Mouse (Mus musculus): Measurements from ENCODE around the gene Bcl11a. TPM values are rescaled to one million over a fixed set of nuclear protein-coding genes. Genes with fewer than 3 reads are reported as not detected.

Gene Bcl11a
- polyA plus RNA-seq, 1 experiment, result 4.9 TPM

DNA sequence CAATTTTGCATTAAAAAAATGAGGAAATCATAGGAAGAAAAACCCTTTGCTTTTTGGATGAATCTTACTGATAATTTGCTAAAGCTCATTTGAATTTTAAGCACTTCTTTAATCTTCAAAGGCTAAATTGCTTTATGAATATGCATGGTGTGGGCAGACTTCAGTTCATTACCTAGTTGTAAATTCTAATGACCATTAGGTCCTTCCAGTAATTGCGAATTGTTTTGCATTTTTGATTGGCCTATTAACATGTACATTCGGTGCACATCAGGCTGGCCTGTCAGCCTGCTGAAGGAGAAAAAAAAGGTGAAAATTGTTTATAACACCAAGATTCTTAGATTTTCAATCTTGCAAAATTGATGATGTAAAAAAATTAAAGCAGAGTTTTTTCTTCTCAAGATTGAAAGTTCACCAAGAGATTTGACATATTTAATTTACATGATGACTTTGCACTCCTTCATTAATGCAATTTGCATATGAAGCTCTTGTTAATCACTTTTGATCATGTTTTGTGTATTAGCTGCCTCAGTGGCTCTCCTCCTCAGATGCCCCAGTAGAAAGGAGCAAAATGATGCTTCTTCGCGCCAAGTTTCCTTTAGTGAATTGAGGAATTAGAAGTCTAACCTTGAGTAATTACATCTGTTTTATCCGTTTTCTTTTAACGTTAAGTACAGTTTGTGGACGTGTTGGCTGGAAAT is 17.9 kb downstream of the Bcl11a start:
- Histone ChIP-seq H3K9me3 (ENCODE audit: control insufficient read depth, low read length) (no peaks in the 10 kb centered on the region), H3K36me3 (ENCODE audit: control insufficient read depth) (peaks cover 85% of the 10 kb centered on the region), H3K27me3 (ENCODE audit: control insufficient read depth) (no peaks in the 10 kb centered on the region), H3K4me1 (ENCODE audit: control insufficient read depth) (peaks cover 83% of the 10 kb centered on the region), H3K4me3 (replicated peaks) (no peak overlapping the region)
- no peak for TF ChIP-seq GATA1 (IDR thresholded peaks at IDR 0.05; ENCODE audit: low read length)
- no peak for TF ChIP-seq TAL1 (IDR thresholded peaks at IDR 0.05; ENCODE audit: low read length)

DNA sequence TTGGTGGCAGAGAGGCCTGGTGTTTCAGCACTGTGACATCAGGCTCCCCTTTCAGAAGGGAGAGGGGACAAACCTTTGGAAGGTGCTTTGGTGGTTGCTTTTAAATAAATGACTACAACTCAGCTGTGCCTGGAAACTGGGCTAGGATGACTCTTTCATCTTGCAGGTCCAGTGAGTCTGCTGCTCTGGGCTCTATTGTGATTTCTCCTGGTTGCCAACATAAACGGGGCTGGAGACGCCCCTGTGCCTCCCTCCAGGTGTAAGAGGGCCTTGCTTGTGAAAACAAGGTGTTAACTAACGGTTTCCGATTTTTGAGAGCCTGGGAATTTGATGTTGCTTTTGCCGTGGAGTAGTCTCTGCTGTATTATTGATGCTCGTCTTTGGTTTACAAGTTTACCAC is 18.6 kb downstream of the Bcl11a start:
- H3K4me1 ChIP-seq (ENCODE audit: control insufficient read depth), result peaks cover 88% of the 10 kb centered on the region
- peaks cover 84% of the 10 kb centered on the region for H3K36me3 ChIP-seq (ENCODE audit: control insufficient read depth)
- TF ChIP-seq TAL1 (IDR thresholded peaks at IDR 0.05; ENCODE audit: low read length) (no peak), GATA1 (IDR thresholded peaks at IDR 0.05; ENCODE audit: low read length) (no peak)
- no peak overlapping the region for H3K4me3 ChIP-seq (replicated peaks)
- no peaks in the 10 kb centered on the region for H3K9me3 ChIP-seq (ENCODE audit: control insufficient read depth, low read length)
- no peaks in the 10 kb centered on the region for H3K27me3 ChIP-seq (ENCODE audit: control insufficient read depth)

DNA sequence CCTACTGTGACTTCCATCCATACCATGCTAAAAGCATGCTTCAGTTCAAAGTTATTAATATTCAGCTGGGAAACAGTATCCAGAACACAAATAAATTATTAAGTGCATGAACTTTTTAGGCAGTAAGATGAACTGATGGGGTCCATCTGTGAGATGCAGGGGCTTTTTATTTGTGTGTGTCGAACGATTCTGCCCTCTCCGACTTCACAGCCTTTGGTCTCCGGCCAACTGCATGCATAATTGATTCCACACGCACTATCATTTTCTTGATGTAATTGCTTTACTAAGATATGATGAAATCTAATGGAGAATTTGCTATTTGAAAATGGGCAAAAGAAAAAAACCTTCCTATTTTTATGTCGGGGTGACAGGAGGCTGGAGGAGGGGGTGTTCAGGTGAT is 19.2 kb downstream of the Bcl11a start:
- peaks cover 89% of the 10 kb centered on the region for H3K4me1 ChIP-seq (ENCODE audit: control insufficient read depth)
- peaks cover 85% of the 10 kb centered on the region for H3K36me3 ChIP-seq (ENCODE audit: control insufficient read depth)
- H3K4me3 ChIP-seq (replicated peaks), result no peak overlapping the region
- TF ChIP-seq TAL1 (IDR thresholded peaks at IDR 0.05; ENCODE audit: low read length) (no peak), GATA1 (IDR thresholded peaks at IDR 0.05; ENCODE audit: low read length) (no peak)
- no peaks in the 10 kb centered on the region for H3K9me3 ChIP-seq (ENCODE audit: control insufficient read depth, low read length)
- H3K27me3 ChIP-seq (ENCODE audit: control insufficient read depth), result no peaks in the 10 kb centered on the region

DNA sequence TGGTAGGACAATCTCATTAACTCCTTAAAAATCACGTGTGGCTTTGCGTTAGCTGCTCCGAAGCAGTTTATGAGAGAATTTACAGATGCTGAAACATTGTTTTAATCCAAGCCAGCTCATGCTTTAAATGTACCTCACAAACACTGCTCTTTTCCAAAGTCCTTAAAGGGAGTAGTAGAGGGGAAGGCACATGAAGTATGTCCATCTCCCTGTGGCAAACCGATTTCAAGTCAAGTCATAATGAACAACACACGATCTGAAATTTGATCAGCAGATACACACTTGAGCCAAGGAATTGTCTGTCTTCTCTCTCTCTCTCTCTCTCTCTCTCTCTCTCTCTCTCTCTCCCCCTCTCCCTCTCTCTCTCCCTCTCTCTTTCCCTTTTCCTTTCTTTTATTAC is 20.2 kb downstream of the Bcl11a start:
- no peak overlapping the region for H3K4me3 ChIP-seq (replicated peaks)
- no peaks in the 10 kb centered on the region for H3K27me3 ChIP-seq (ENCODE audit: control insufficient read depth)
- peaks cover 86% of the 10 kb centered on the region for H3K36me3 ChIP-seq (ENCODE audit: control insufficient read depth)
- TF ChIP-seq TAL1 (IDR thresholded peaks at IDR 0.05; ENCODE audit: low read length), result no peak
- no peak for TF ChIP-seq GATA1 (IDR thresholded peaks at IDR 0.05; ENCODE audit: low read length)
- peaks cover 93% of the 10 kb centered on the region for H3K4me1 ChIP-seq (ENCODE audit: control insufficient read depth)
- H3K9me3 ChIP-seq (ENCODE audit: control insufficient read depth, low read length), result no peaks in the 10 kb centered on the region

DNA sequence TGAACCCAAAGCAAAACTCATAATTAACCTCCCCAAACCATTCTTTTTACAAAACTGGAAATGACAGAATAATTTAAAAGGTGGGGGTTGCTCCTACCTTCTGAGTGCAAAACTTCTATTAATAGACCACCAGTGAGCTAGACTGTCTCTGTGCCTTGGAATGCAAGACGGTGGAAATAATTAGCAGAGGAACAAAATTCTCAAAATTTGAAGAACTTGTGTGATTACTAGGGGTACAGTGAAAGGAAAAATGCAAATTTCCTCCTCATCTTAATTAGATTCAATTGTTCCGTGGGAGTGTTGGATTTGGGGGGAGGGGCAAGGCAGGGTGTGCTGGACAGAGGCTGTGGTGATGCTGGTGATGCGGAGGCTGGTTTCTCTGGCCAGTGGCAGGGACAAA is 20.8 kb downstream of the Bcl11a start:
- TF ChIP-seq GATA1 (IDR thresholded peaks at IDR 0.05; ENCODE audit: low read length) (no peak), TAL1 (IDR thresholded peaks at IDR 0.05; ENCODE audit: low read length) (no peak)
- Histone ChIP-seq H3K27me3 (ENCODE audit: control insufficient read depth) (no peaks in the 10 kb centered on the region), H3K4me1 (ENCODE audit: control insufficient read depth) (peaks cover 94% of the 10 kb centered on the region), H3K9me3 (ENCODE audit: control insufficient read depth, low read length) (no peaks in the 10 kb centered on the region), H3K36me3 (ENCODE audit: control insufficient read depth) (peaks cover 86% of the 10 kb centered on the region), H3K4me3 (replicated peaks) (no peak overlapping the region)

DNA sequence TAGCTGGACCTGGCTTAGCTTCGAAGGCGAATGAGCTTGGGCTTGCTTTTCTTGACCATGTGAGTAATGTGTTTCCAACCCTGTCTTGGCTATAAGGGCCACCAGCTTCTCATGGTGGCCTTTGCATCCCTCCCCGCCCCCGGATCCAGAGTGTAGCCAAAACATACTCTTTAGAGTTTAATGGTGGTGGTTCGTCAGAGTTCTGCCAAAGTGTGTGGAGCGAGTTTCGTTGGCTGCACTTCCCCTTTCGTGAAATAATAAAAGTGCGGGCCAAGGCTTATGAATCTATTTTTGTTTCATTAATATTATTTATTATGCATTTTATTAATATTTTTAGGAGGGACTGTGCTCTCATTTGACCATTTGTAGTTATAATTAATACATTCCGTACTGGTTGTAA is 21.4 kb downstream of the Bcl11a start:
- H3K4me1 ChIP-seq (ENCODE audit: control insufficient read depth), result peaks cover 91% of the 10 kb centered on the region
- no peak overlapping the region for H3K4me3 ChIP-seq (replicated peaks)
- H3K36me3 ChIP-seq (ENCODE audit: control insufficient read depth), result peaks cover 84% of the 10 kb centered on the region
- TF ChIP-seq TAL1 (IDR thresholded peaks at IDR 0.05; ENCODE audit: low read length) (no peak), GATA1 (IDR thresholded peaks at IDR 0.05; ENCODE audit: low read length) (no peak)
- H3K9me3 ChIP-seq (ENCODE audit: control insufficient read depth, low read length), result no peaks in the 10 kb centered on the region
- H3K27me3 ChIP-seq (ENCODE audit: control insufficient read depth), result no peaks in the 10 kb centered on the region

DNA sequence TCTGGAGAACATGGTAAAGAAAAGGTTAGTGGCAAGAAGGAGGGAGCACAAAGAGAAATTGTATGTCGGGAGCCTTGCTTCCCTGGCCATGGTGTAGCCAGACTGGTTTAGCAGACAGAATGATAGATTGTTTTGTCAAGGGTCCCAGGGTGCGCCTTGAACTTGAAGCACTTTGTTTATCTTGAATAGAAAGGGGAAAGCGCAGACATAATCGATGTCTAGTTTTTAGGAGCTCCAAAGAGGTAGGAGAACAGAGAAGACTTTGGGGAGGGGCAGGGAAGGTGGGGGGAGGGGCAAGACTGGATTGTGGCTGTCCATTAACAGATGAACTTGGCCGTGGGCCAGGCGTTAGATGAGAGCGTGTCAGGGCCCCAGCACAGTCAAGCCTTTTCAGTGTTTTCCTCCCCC is 22.0 kb downstream of the Bcl11a start:
- Histone ChIP-seq H3K4me1 (ENCODE audit: control insufficient read depth) (peaks cover 88% of the 10 kb centered on the region), H3K36me3 (ENCODE audit: control insufficient read depth) (peaks cover 84% of the 10 kb centered on the region), H3K27me3 (ENCODE audit: control insufficient read depth) (no peaks in the 10 kb centered on the region), H3K4me3 (replicated peaks) (peak overlapping the region; percentile 28), H3K9me3 (ENCODE audit: control insufficient read depth, low read length) (no peaks in the 10 kb centered on the region)
- no peak for TF ChIP-seq GATA1 (IDR thresholded peaks at IDR 0.05; ENCODE audit: low read length)
- no peak for TF ChIP-seq TAL1 (IDR thresholded peaks at IDR 0.05; ENCODE audit: low read length)

DNA sequence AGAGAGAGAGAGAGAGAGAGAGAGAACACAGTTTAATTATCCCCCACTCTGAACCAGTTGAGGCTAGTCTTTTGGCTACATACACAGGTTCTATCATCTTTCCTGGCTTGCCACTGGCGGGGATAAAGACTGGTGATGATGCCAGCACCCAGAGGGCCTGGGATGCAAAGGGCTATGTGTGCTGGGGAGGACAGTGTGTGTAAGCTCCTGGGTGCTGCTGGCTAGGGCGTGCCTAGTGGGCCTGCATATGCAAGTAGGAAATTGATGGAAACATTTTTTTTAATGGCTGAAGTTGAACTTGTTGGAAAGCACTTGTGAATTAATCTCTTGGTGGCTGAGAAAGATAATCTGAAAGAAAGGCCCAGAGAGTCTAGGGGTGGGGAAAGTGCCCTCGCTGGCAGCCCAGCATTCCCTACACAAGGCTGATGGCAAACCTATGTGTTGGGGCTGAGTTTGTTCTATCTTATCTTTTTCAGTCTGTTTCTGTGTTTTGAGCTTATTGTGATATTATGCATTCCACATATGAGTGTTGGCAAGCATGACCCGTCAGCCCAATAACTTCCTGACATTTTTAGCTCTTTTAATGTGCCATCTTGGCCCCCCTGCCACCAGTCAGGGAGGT is 22.7 kb downstream of the Bcl11a start:
- Histone ChIP-seq H3K36me3 (ENCODE audit: control insufficient read depth) (peaks cover 84% of the 10 kb centered on the region), H3K4me1 (ENCODE audit: control insufficient read depth) (peaks cover 82% of the 10 kb centered on the region), H3K9me3 (ENCODE audit: control insufficient read depth, low read length) (no peaks in the 10 kb centered on the region), H3K4me3 (replicated peaks) (peak overlapping the region; percentile 14), H3K27me3 (ENCODE audit: control insufficient read depth) (no peaks in the 10 kb centered on the region)
- TF ChIP-seq GATA1 (IDR thresholded peaks at IDR 0.05; ENCODE audit: low read length) (no peak), TAL1 (IDR thresholded peaks at IDR 0.05; ENCODE audit: low read length) (no peak)

DNA sequence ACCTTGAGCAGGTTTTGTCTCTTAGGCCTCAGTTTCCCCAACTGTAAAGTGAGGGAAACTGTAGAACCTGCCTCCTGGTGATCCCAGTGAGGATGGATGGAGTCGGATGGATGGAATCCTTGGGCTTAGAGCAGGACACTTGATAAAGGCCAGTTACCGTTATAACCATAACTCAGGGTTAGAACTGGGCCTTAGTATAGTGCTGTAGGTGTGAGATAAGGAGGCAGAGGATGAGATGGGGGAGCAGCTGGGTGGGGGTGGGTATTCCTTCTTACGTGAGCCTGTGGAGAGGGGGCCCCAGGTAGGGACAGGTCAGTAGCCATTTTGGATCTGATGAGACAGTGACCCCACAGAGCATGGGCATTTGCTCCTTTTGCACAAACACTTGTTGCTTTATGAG is 23.8 kb downstream of the Bcl11a start:
- Histone ChIP-seq H3K9me3 (ENCODE audit: control insufficient read depth, low read length) (no peaks in the 10 kb centered on the region), H3K4me1 (ENCODE audit: control insufficient read depth) (peaks cover 78% of the 10 kb centered on the region), H3K36me3 (ENCODE audit: control insufficient read depth) (peaks cover 84% of the 10 kb centered on the region), H3K27me3 (ENCODE audit: control insufficient read depth) (no peaks in the 10 kb centered on the region), H3K4me3 (replicated peaks) (peak overlapping the region; percentile 13)
- no peak for TF ChIP-seq GATA1 (IDR thresholded peaks at IDR 0.05; ENCODE audit: low read length)

Measured in erythroblast, embryonic 14.5 days (primary cell).